In the genomic region with DNA sequence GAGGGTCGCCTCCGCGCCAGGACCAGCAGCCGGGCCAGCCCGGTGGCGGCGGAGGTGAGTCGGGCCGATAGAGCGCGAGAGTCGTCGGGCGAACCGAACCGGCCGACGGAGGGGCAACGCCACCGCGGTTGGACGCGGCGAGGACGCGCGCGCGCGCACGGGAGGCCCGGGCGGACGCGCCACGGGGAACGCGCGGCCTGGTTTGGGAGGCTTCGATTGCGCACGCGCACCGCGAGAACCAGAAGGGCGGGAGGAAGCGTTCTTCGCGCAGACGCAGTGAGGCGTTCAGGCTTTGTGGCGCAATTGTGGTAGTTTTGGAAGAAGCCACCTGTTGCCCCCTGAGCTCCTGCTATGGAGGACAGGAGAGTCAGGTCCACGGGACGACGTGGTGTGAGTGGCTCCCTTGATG, we compare ENCODE assay signal across 8 mouse cellular contexts. TPM values are rescaled to one million over a fixed set of nuclear protein-coding genes. Genes with fewer than 3 reads are reported as not detected.
A peak's percentile ranks its signal among the peaks of the same experiment; 100 is the strongest.
DNase-seq lines count a peak whose midpoint lies in the region; ATAC-seq and TF ChIP-seq lines count a peak whose summit lies in the region.

No protein-coding gene starts in this region.

- peak; percentile 91 for DNase-seq in B cell, adult 2 months
- DNase-seq in brain, adult 2 months (ENCODE audit: low read depth, low spot score), result peak; percentile 96
- DNase-seq in kidney, postnatal 0 days (ENCODE audit: low spot score), result peak; percentile 94
- peak; percentile 75 for DNase-seq in liver, adult 2 months (ENCODE audit: extremely low read depth, low read depth, low spot score)
- peak; percentile 91 to 93 for DNase-seq in spleen, postnatal 36 days (ENCODE audit: low spot score in 2 of 2)

- H3K79me2 ChIP-seq in liver, adult 2 months (ENCODE audit: control insufficient read depth, insufficient read depth, low read length), result peaks cover 7% of the 10 kb centered on the region; the same call in 1 of the 2 replicates

- peaks cover 28% of the 10 kb centered on the region for H3K36me3 ChIP-seq in heart, embryonic 11.5 days (ENCODE audit: control insufficient read depth, insufficient read depth, low read length)
- H3K36me3 ChIP-seq in kidney, postnatal 0 days (ENCODE audit: insufficient read depth, low read length), result peaks cover 34% of the 10 kb centered on the region
- H3K36me3 ChIP-seq in liver, adult 2 months (ENCODE audit: control insufficient read depth, insufficient read depth, low read length), result peaks cover 38% of the 10 kb centered on the region

- no peaks in the 10 kb centered on the region for H3K9me3 ChIP-seq in heart, embryonic 11.5 days (replicated peaks; ENCODE audit: control insufficient read depth, low read length)
- H3K9me3 ChIP-seq in kidney, postnatal 0 days (replicated peaks; ENCODE audit: low read length), result no peaks in the 10 kb centered on the region

- peak; percentile 72 for TF ChIP-seq POLR2A in liver, adult 2 months (IDR thresholded peaks at IDR 0.05; ENCODE audit: extremely low read depth, insufficient read depth, low read length)

- peak overlapping the region; percentile 99 for H3K27ac ChIP-seq in heart, embryonic 11.5 days (ENCODE audit: low read depth, low read length)
- peak overlapping the region; percentile 99 for H3K27ac ChIP-seq in kidney, postnatal 0 days
- H3K27ac ChIP-seq in liver, adult 2 months (replicated peaks; ENCODE audit: insufficient read depth, low read depth, low read length), result peak overlapping the region; percentile 98

- no peak for TF ChIP-seq CTCF in kidney, postnatal 0 days (IDR thresholded peaks at IDR 0.05; ENCODE audit: low read depth)
- no peak for TF ChIP-seq CTCF in liver, adult 2 months (IDR thresholded peaks at IDR 0.05; ENCODE audit: low read depth, low read length)

- peaks cover 8% of the 10 kb centered on the region for H3K4me1 ChIP-seq in heart, embryonic 11.5 days (ENCODE audit: control insufficient read depth, insufficient read depth, low read length)
- peaks cover 6% of the 10 kb centered on the region; the same call in 1 of the 2 replicates for H3K4me1 ChIP-seq in kidney, postnatal 0 days (replicated peaks; ENCODE audit: insufficient read depth, low read length)
- peaks cover 9% of the 10 kb centered on the region; the same call in 1 of the 2 replicates for H3K4me1 ChIP-seq in liver, adult 2 months (ENCODE audit: control insufficient read depth, insufficient read depth, low read length)

- H3K27me3 ChIP-seq in heart, embryonic 11.5 days (ENCODE audit: control insufficient read depth, insufficient read depth, low read length), result no peaks in the 10 kb centered on the region
- no peaks in the 10 kb centered on the region for H3K27me3 ChIP-seq in kidney, postnatal 0 days (ENCODE audit: insufficient read depth, low read length)
- H3K27me3 ChIP-seq in liver, adult 2 months (ENCODE audit: control insufficient read depth, insufficient read depth, low read length), result no peaks in the 10 kb centered on the region

- WGBS in heart, embryonic 11.5 days (ENCODE audit: insufficient replicate concordance), result under 1% methylated on average over 55 of the region's 55 CpGs
- under 1% methylated on average over 52 of the region's 55 CpGs for WGBS in kidney, postnatal 0 days
- under 1% methylated on average over 55 of the region's 55 CpGs for WGBS in liver, adult 2 months

- ATAC-seq in erythroblast, adult 5-6 weeks (replicated peaks; ENCODE audit: low FRiP score, poor library complexity, severe bottlenecking), result peak; percentile 60
- ATAC-seq in heart, embryonic 11.5 days (replicated peaks; ENCODE audit: insufficient number of reproducible peaks, low FRiP score, low TSS enrichment), result 0 out of 2 replicates have a peak, but pooled peaks have one; percentile 14
- no peak for ATAC-seq in kidney, postnatal 0 days (replicated peaks; ENCODE audit: low FRiP score, low read depth)
- peak; percentile 19 for ATAC-seq in monocyte, adult 5-6 weeks (replicated peaks; ENCODE audit: insufficient number of reproducible peaks, low FRiP score, low TSS enrichment, poor library complexity, severe bottlenecking)

- peak overlapping the region; percentile 100 for H3K4me3 ChIP-seq in heart, embryonic 11.5 days (ENCODE audit: low read depth, low read length)
- H3K4me3 ChIP-seq in kidney, postnatal 0 days (replicated peaks; ENCODE audit: low read depth, low read length), result peak overlapping the region; percentile 81
- H3K4me3 ChIP-seq in liver, adult 2 months (ENCODE audit: insufficient read depth, low read depth, low read length), result peak overlapping the region; percentile 92

- peak overlapping the region; percentile 96 for H3K4me2 ChIP-seq in heart, embryonic 11.5 days
- H3K4me2 ChIP-seq in kidney, postnatal 0 days (ENCODE audit: low read length), result peak overlapping the region; percentile 66

- peak overlapping the region; percentile 100 for H3K9ac ChIP-seq in heart, embryonic 11.5 days (ENCODE audit: low read depth, low read length)
- peak overlapping the region; percentile 91 for H3K9ac ChIP-seq in kidney, postnatal 0 days (ENCODE audit: low read depth, low read length)
- H3K9ac ChIP-seq in liver, adult 2 months (ENCODE audit: low read depth, low read length), result peak overlapping the region; percentile 99

RNA-seq across cellular contexts. Expression of a gene that starts 0.8 kb away (rescaled TPM):
- total RNA-seq in erythroblast, adult 5-6 weeks (2015; ENCODE audit: low replicate concordance), result 71.3 and 72.7 TPM in 2 replicates
- total RNA-seq in erythroblast, adult 5-6 weeks (2017; ENCODE audit: low replicate concordance), result 42.1 and 81.4 TPM in 2 replicates
- 106 and 124 TPM in 2 replicates for polyA plus RNA-seq in heart, embryonic 11.5 days (2014; fragmentation: Nextera tagmentation; extraction: Ambion mirVana)
- 91.1 and 97.2 TPM in 2 replicates for polyA plus RNA-seq in kidney, postnatal 0 days (2015; fragmentation: Nextera tagmentation; extraction: Ambion mirVana)
- 28.5 and 34.8 TPM in 2 replicates for total RNA-seq in liver, adult 2 months (2014; rRNA removed)
- 45.7 and 62.8 TPM in 2 replicates for polyA plus RNA-seq in liver, adult 2 months (2012; rRNA removed)
- 222 to 393 TPM (median 317 TPM) in 3 replicates for total RNA-seq in monocyte, adult 5-6 weeks (2017)

RNA-seq across cellular contexts. Expression of a gene that starts 19.9 kb away (rescaled TPM):
- not detected in 2 replicates for total RNA-seq in erythroblast, adult 5-6 weeks (2015; ENCODE audit: low replicate concordance)
- total RNA-seq in erythroblast, adult 5-6 weeks (2017; ENCODE audit: low replicate concordance), result not detected in 2 replicates
- 149 and 178 TPM in 2 replicates for polyA plus RNA-seq in heart, embryonic 11.5 days (2014; fragmentation: Nextera tagmentation; extraction: Ambion mirVana)
- polyA plus RNA-seq in kidney, postnatal 0 days (2015; fragmentation: Nextera tagmentation; extraction: Ambion mirVana), result 24.5 and 25.8 TPM in 2 replicates
- total RNA-seq in liver, adult 2 months (2014; rRNA removed), result 0.94 and 1.6 TPM in 2 replicates
- polyA plus RNA-seq in liver, adult 2 months (2012; rRNA removed), result 1.1 and 2.3 TPM in 2 replicates
- total RNA-seq in monocyte, adult 5-6 weeks (2017), result 4.5 to 17.7 TPM (median 7.7 TPM) in 3 replicates

RNA-seq across cellular contexts. Expression of a gene that starts 23.4 kb away (rescaled TPM):
- 21.5 and 30.0 TPM in 2 replicates for total RNA-seq in erythroblast, adult 5-6 weeks (2015; ENCODE audit: low replicate concordance)
- total RNA-seq in erythroblast, adult 5-6 weeks (2017; ENCODE audit: low replicate concordance), result 14.5 and 21.1 TPM in 2 replicates
- 9.6 and 10.1 TPM in 2 replicates for polyA plus RNA-seq in heart, embryonic 11.5 days (2014; fragmentation: Nextera tagmentation; extraction: Ambion mirVana)
- 12.2 and 13.5 TPM in 2 replicates for polyA plus RNA-seq in kidney, postnatal 0 days (2015; fragmentation: Nextera tagmentation; extraction: Ambion mirVana)
- total RNA-seq in liver, adult 2 months (2014; rRNA removed), result 12.8 and 17.1 TPM in 2 replicates
- 33.0 and 39.1 TPM in 2 replicates for polyA plus RNA-seq in liver, adult 2 months (2012; rRNA removed)
- total RNA-seq in monocyte, adult 5-6 weeks (2017), result 119 to 200 TPM (median 169 TPM) in 3 replicates

RNA-seq across cellular contexts. Expression of a gene that starts 29.5 kb away (rescaled TPM):
- total RNA-seq in erythroblast, adult 5-6 weeks (2015; ENCODE audit: low replicate concordance), result 6.0 and 7.3 TPM in 2 replicates
- total RNA-seq in erythroblast, adult 5-6 weeks (2017; ENCODE audit: low replicate concordance), result 2.5 and 9.6 TPM in 2 replicates
- 31.8 and 35.1 TPM in 2 replicates for polyA plus RNA-seq in heart, embryonic 11.5 days (2014; fragmentation: Nextera tagmentation; extraction: Ambion mirVana)
- polyA plus RNA-seq in kidney, postnatal 0 days (2015; fragmentation: Nextera tagmentation; extraction: Ambion mirVana), result 51.9 and 54.6 TPM in 2 replicates
- 9.3 and 10.1 TPM in 2 replicates for total RNA-seq in liver, adult 2 months (2014; rRNA removed)
- 26.6 and 29.4 TPM in 2 replicates for polyA plus RNA-seq in liver, adult 2 months (2012; rRNA removed)
- total RNA-seq in monocyte, adult 5-6 weeks (2017), result 14.1 to 22.5 TPM (median 17.8 TPM) in 3 replicates

RNA-seq across cellular contexts. Expression of a gene that starts 34.8 kb away (rescaled TPM):
- 55.4 and 90.1 TPM in 2 replicates for total RNA-seq in erythroblast, adult 5-6 weeks (2015; ENCODE audit: low replicate concordance)
- 31.9 and 39.0 TPM in 2 replicates for total RNA-seq in erythroblast, adult 5-6 weeks (2017; ENCODE audit: low replicate concordance)
- polyA plus RNA-seq in heart, embryonic 11.5 days (2014; fragmentation: Nextera tagmentation; extraction: Ambion mirVana), result 41.5 and 42.7 TPM in 2 replicates
- 97.5 and 116 TPM in 2 replicates for polyA plus RNA-seq in kidney, postnatal 0 days (2015; fragmentation: Nextera tagmentation; extraction: Ambion mirVana)
- 19.9 and 23.4 TPM in 2 replicates for total RNA-seq in liver, adult 2 months (2014; rRNA removed)
- polyA plus RNA-seq in liver, adult 2 months (2012; rRNA removed), result 36.5 and 39.5 TPM in 2 replicates
- total RNA-seq in monocyte, adult 5-6 weeks (2017), result 260 to 384 TPM (median 349 TPM) in 3 replicates
